Comparison of ENCODE assay signal across 8 mouse cellular contexts in genomic region chr19:8953135-8954039, GRCm38 (mm10). TPM values are rescaled to one million over a fixed set of nuclear protein-coding genes. Genes with fewer than 3 reads are reported as not detected.
DNase-seq lines count a peak whose midpoint lies in the region; ATAC-seq and TF ChIP-seq lines count a peak whose summit lies in the region.

TSS of gene Tut1 (plus strand) at chr19:8953847.

- peak within 1 kb of the TSS; percentile 76 for H3K27ac ChIP-seq in heart, embryonic 12.5 days (ENCODE audit: poor library complexity, severe bottlenecking)
- peak within 1 kb of the TSS; percentile 51 for H3K27ac ChIP-seq in kidney, postnatal 0 days
- H3K27ac ChIP-seq in liver, embryonic 11.5 days (ENCODE audit: low read depth, low read length), result peak within 1 kb of the TSS; percentile 70
- H3K27ac ChIP-seq in stomach, embryonic 14.5 days (ENCODE audit: low read length), result peak within 1 kb of the TSS; percentile 78

- peaks cover 16% of the 10 kb centered on the region for H3K4me1 ChIP-seq in heart, embryonic 12.5 days (replicated peaks)
- no peaks in the 10 kb centered on the region for H3K4me1 ChIP-seq in kidney, postnatal 0 days (replicated peaks; ENCODE audit: insufficient read depth, low read length)
- peaks cover 17% of the 10 kb centered on the region for H3K4me1 ChIP-seq in liver, embryonic 11.5 days (replicated peaks; ENCODE audit: control insufficient read depth, insufficient read depth, low read length)
- H3K4me1 ChIP-seq in stomach, embryonic 14.5 days (ENCODE audit: control insufficient read depth, insufficient read depth, low read length), result peaks cover 5% of the 10 kb centered on the region; the same call in 1 of the 2 replicates

- peak within 1 kb of the TSS; percentile 87 for H3K4me3 ChIP-seq in heart, embryonic 12.5 days
- H3K4me3 ChIP-seq in kidney, postnatal 0 days (replicated peaks; ENCODE audit: low read depth, low read length), result peak within 1 kb of the TSS; percentile 77
- peak within 1 kb of the TSS; percentile 89 for H3K4me3 ChIP-seq in liver, embryonic 11.5 days (ENCODE audit: low read depth, low read length)
- peak within 1 kb of the TSS; percentile 86 for H3K4me3 ChIP-seq in stomach, embryonic 14.5 days (ENCODE audit: low read depth, low read length)

- no peaks in the 10 kb centered on the region for H3K27me3 ChIP-seq in heart, embryonic 12.5 days (replicated peaks)
- no peaks in the 10 kb centered on the region for H3K27me3 ChIP-seq in kidney, postnatal 0 days (ENCODE audit: insufficient read depth, low read length)
- no peaks in the 10 kb centered on the region for H3K27me3 ChIP-seq in liver, embryonic 11.5 days (replicated peaks; ENCODE audit: control insufficient read depth, insufficient read depth, low read length)
- no peaks in the 10 kb centered on the region for H3K27me3 ChIP-seq in stomach, embryonic 14.5 days (ENCODE audit: control insufficient read depth, insufficient read depth, low read length)

- no peak for TF ChIP-seq CTCF in kidney, postnatal 0 days (IDR thresholded peaks at IDR 0.05; ENCODE audit: low read depth)

- peak; percentile 98 for DNase-seq in CD4-positive helper T cell, adult 2 months (ENCODE audit: low read depth, low spot score)
- DNase-seq in brain, embryonic 18.5 days (ENCODE audit: low read depth, low spot score), result peak; percentile 97
- DNase-seq in kidney, postnatal 0 days (ENCODE audit: low spot score), result peak; percentile 99
- DNase-seq in liver, embryonic 11.5 days (ENCODE audit: low spot score), result peak; percentile 87
- peak; percentile 97 for DNase-seq in naive thymus-derived CD4-positive, alpha-beta T cell, adult 2 months (ENCODE audit: low read depth)

- peaks cover 71% of the 10 kb centered on the region for H3K36me3 ChIP-seq in heart, embryonic 12.5 days
- peaks cover 43% of the 10 kb centered on the region for H3K36me3 ChIP-seq in kidney, postnatal 0 days (ENCODE audit: insufficient read depth, low read length)
- peaks cover 45% of the 10 kb centered on the region for H3K36me3 ChIP-seq in liver, embryonic 11.5 days (ENCODE audit: control insufficient read depth, insufficient read depth, low read length)
- H3K36me3 ChIP-seq in stomach, embryonic 14.5 days (ENCODE audit: control insufficient read depth, insufficient read depth, low read length), result peaks cover 42% of the 10 kb centered on the region

- peak within 1 kb of the TSS; percentile 81 for H3K4me2 ChIP-seq in heart, embryonic 12.5 days
- peak within 1 kb of the TSS; percentile 80 for H3K4me2 ChIP-seq in kidney, postnatal 0 days (ENCODE audit: low read length)
- H3K4me2 ChIP-seq in liver, embryonic 11.5 days, result peak within 1 kb of the TSS; percentile 93
- H3K4me2 ChIP-seq in stomach, embryonic 14.5 days (replicated peaks; ENCODE audit: low read depth, low read length), result peak within 1 kb of the TSS; percentile 72

- WGBS in heart, embryonic 12.5 days, result 1% methylated on average over 46 of the region's 46 CpGs
- 4% methylated on average over 46 of the region's 46 CpGs for WGBS in kidney, postnatal 0 days
- WGBS in liver, embryonic 11.5 days, result 3% methylated on average over 46 of the region's 46 CpGs
- WGBS in stomach, embryonic 14.5 days, result 4% methylated on average over 46 of the region's 46 CpGs

- H3K9ac ChIP-seq in heart, embryonic 12.5 days, result peak within 1 kb of the TSS; percentile 86
- peak within 1 kb of the TSS; percentile 70 for H3K9ac ChIP-seq in kidney, postnatal 0 days (ENCODE audit: low read depth, low read length)
- peak within 1 kb of the TSS; percentile 75 for H3K9ac ChIP-seq in liver, embryonic 11.5 days (ENCODE audit: low read depth, low read length)
- H3K9ac ChIP-seq in stomach, embryonic 14.5 days (replicated peaks; ENCODE audit: low read depth, low read length), result peak within 1 kb of the TSS; percentile 77

- H3K9me3 ChIP-seq in heart, embryonic 12.5 days (replicated peaks), result no peaks in the 10 kb centered on the region
- no peaks in the 10 kb centered on the region for H3K9me3 ChIP-seq in kidney, postnatal 0 days (replicated peaks; ENCODE audit: low read length)
- H3K9me3 ChIP-seq in liver, embryonic 11.5 days (ENCODE audit: control insufficient read depth, low read length), result no peaks in the 10 kb centered on the region
- no peaks in the 10 kb centered on the region for H3K9me3 ChIP-seq in stomach, embryonic 14.5 days (ENCODE audit: control insufficient read depth, low read depth, low read length)

- ATAC-seq in erythroid progenitor cell, adult 5-6 weeks (replicated peaks; ENCODE audit: low FRiP score, poor library complexity, severe bottlenecking), result peak; percentile 96
- peak; percentile 90 for ATAC-seq in heart, embryonic 12.5 days (ENCODE audit: insufficient number of reproducible peaks, low FRiP score)
- ATAC-seq in kidney, postnatal 0 days (replicated peaks; ENCODE audit: low FRiP score, low read depth), result peak; percentile 92
- peak; percentile 94 for ATAC-seq in liver, embryonic 11.5 days (replicated peaks; ENCODE audit: low FRiP score)
- peak; percentile 94 for ATAC-seq in stomach, embryonic 14.5 days (ENCODE audit: insufficient number of reproducible peaks, insufficient read depth, low FRiP score, low read depth)

RNA-seq across cellular contexts. Expression of gene Tut1, which starts in this region (rescaled TPM):
- total RNA-seq in erythroid progenitor cell, adult 5-6 weeks (2015; ENCODE audit: low replicate concordance), result 0.84 and 3.2 TPM in 2 replicates
- 3.7 and 4.4 TPM in 2 replicates for total RNA-seq in erythroid progenitor cell, adult 5-6 weeks (2017; ENCODE audit: low replicate concordance)
- 17.1 and 19.4 TPM in 2 replicates for polyA plus RNA-seq in heart, embryonic 12.5 days (2016; fragmentation: Nextera tagmentation; extraction: Ambion mirVana)
- polyA plus RNA-seq in kidney, postnatal 0 days (2015; fragmentation: Nextera tagmentation; extraction: Ambion mirVana), result 19.9 and 22.3 TPM in 2 replicates
- polyA plus RNA-seq in liver, embryonic 11.5 days (2014; fragmentation: Nextera tagmentation; extraction: Ambion mirVana), result 42.4 and 43.2 TPM in 2 replicates
- polyA plus RNA-seq in stomach, embryonic 14.5 days (2014; fragmentation: Nextera tagmentation; extraction: Ambion mirVana), result 27.2 and 27.6 TPM in 2 replicates

Comparison
In these comparisons a context has a peak if more than half of its experiments do, and no peak if none do; other contexts are left out.
1. Peak in every context shown above with its lines: DNase-seq, ATAC-seq, H3K4me3 ChIP-seq and H3K27ac ChIP-seq.